Mouse (Mus musculus) ES-E14 (cell line): ENCODE data around the gene Atg2a. TPM values are rescaled to one million over a fixed set of nuclear protein-coding genes. Genes with fewer than 3 reads are reported as not detected.

ENCODE experiments used
- DNase-seq: peaks from one replicate; pipeline ENCODE4 v3.0.0-alpha.2; 2013; ENCODE audit warnings: low read depth, low spot score
- H3K27ac ChIP-seq: 2 replicates; pipeline ENCODE4 v1.5.1; 2012; ENCODE audit warnings: low read depth, mild to moderate bottlenecking, low read length, moderate library complexity, mixed read lengths; ENCODE audit not compliant: poor library complexity, insufficient read depth, severe bottlenecking
- H3K36me3 ChIP-seq: 2 replicates; pipeline ENCODE4 v1.6.1; 2012; ENCODE audit warnings: mild to moderate bottlenecking, low read length, moderate library complexity, mixed read lengths; ENCODE audit not compliant: control insufficient read depth, poor library complexity, insufficient read depth, severe bottlenecking
- H3K4me1 ChIP-seq, 2 experiments: fragments of 150-350 bp in 1 of 2; sonication (generic) in 1 of 2; 2 replicates each; pipeline ENCODE4 v1.6.1; 2012; ENCODE audit warnings: low read length in 2 of 2, mild to moderate bottlenecking in 1 of 2, mixed read lengths in 1 of 2; ENCODE audit not compliant: control insufficient read depth in 2 of 2, insufficient read depth in 2 of 2, poor library complexity in 1 of 2
- H3K4me3 ChIP-seq, 2 experiments: fragments of 150-350 bp in 1 of 2; sonication (generic) in 1 of 2; 2 replicates each; pipeline ENCODE4 v1.5.1; 2012; ENCODE audit warnings: low read length in 2 of 2, low read depth in 1 of 2, mild to moderate bottlenecking in 1 of 2, mixed read lengths in 1 of 2; ENCODE audit not compliant: insufficient read depth in 1 of 2, poor library complexity in 1 of 2, severe bottlenecking in 1 of 2
- H3K9ac ChIP-seq: 2 replicates; pipeline ENCODE4 v1.6.1; 2012; ENCODE audit warnings: low read depth, mild to moderate bottlenecking, low read length, mixed read lengths; ENCODE audit not compliant: poor library complexity, insufficient read depth, severe bottlenecking
- H3K9me3 ChIP-seq: fragments of 150-350 bp; sonication (generic); 2 replicates; pipeline ENCODE4 v1.6.1; 2012; ENCODE audit warnings: low read depth, mild to moderate bottlenecking, low read length; ENCODE audit not compliant: control insufficient read depth, insufficient read depth
- CHD2 ChIP-seq: IDR thresholded peaks from 2 replicates; pipeline ENCODE4 v1.6.1; 2014; ENCODE audit warnings: mild to moderate bottlenecking, low read depth, low read length, inconsistent platforms
- HCFC1 ChIP-seq: IDR thresholded peaks from 2 replicates; pipeline ENCODE4 v1.6.1; 2012; ENCODE audit warnings: low read length, inconsistent platforms, borderline replicate concordance; ENCODE audit not compliant: insufficient read depth
- MAFK ChIP-seq: IDR thresholded peaks from 2 replicates; pipeline ENCODE4 v1.6.1; 2014; ENCODE audit warnings: mild to moderate bottlenecking, low read depth, low read length, inconsistent platforms; ENCODE audit not compliant: insufficient read depth
- ZC3H11A ChIP-seq: IDR thresholded peaks from 2 replicates; pipeline ENCODE4 v1.6.1; 2012; ENCODE audit warnings: low read depth, mild to moderate bottlenecking, inconsistent platforms, low read length, borderline replicate concordance
- ZNF384 ChIP-seq: IDR thresholded peaks from 2 replicates; pipeline ENCODE4 v1.6.1; 2012; ENCODE audit warnings: low read depth, low read length, inconsistent platforms
- in situ Hi-C, 2 experiments: fragments of 600-800 bp; cut with MboI; formaldehyde crosslinking; loops; one replicate each; pipeline ENCODE4 v1.15.1; 2025; ENCODE audit warnings: low sequenced_read_pairs in 2 of 2, inconsistent platforms in 1 of 2; ENCODE audit not compliant: unreplicated experiment in 2 of 2
- total RNA-seq: library from RNA; depleted of rRNA; stranded (reverse); fragments of 300-350 nt; gene quantifications from 2 replicates; pipeline ENCODE4 v1.2.3, GENCODE M21; 2012

The Atg2a gene
- total RNA-seq, 1 experiment = 31.8 TPM

DNA sequence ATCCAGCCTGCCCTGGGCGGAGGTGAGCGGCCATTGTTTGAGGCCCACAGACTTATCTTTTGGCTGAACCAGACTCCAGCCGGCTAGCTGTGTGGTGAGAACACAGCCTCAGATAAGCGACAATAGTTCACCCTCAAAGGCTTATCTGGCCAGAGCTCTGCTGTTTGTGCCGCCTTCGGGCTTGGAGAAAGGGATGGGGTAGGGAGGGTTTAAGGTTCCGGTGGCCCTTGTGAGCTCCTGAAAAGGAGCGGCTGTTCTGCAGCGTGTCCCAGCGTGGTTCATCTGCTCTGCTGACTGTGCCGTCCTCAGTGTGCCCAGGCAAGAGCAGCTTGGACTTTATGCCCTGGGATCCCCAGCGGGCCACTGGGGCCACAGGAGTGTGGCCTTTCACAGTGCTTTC lies 43.0 kb downstream of the Atg2a start:
- no peak overlapping the region for H3K27ac ChIP-seq
- H3K9me3 ChIP-seq = no peaks in the 10 kb centered on the region
- H3K9ac ChIP-seq = peak overlapping the region; percentile 14; the same call in 1 of the 2 replicates
- no peak overlapping the region for H3K4me3 ChIP-seq
- no peak for DNase-seq
- no peak for TF ChIP-seq ZNF384
- TF ChIP-seq HCFC1 = no peak
- TF ChIP-seq MAFK = no peak
- no peak for TF ChIP-seq ZC3H11A
- no peak for TF ChIP-seq CHD2
- peaks cover 44% of the 10 kb centered on the region for H3K36me3 ChIP-seq
- peaks cover 0 to 7% of the 10 kb centered on the region in 2 experiments; a peak in 2 of 4 replicates for H3K4me1 ChIP-seq
- in situ Hi-C loops = no loop called here

DNA sequence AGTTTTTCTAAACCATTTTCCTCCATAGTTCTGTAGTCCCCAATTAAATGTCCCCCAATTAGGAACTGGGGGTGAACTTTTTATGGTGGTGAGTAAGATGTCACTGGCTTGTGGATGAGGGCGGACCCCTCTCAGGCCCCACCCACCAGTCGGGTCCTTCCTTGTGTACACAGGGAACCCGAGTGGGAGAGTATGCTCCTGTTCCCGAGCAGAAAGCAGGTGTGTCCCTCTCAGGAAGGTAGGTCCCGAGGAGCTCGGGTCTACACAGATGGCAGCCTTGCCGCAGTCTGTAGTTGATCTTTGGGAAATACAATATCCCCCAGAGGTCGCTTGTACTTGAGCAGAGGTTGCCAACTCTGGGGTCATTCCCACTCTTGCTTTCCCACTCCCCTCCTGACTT lies 43.8 kb downstream of the Atg2a start:
- H3K9ac ChIP-seq = no peak overlapping the region
- TF ChIP-seq CHD2 (no peak), ZNF384 (no peak), MAFK (no peak), ZC3H11A (no peak), HCFC1 (no peak)
- DNase-seq = no peak
- in situ Hi-C loops = no loop called here
- H3K4me3 ChIP-seq = no peak overlapping the region
- no peak overlapping the region for H3K27ac ChIP-seq
- peaks cover 44% of the 10 kb centered on the region for H3K36me3 ChIP-seq
- H3K9me3 ChIP-seq = no peaks in the 10 kb centered on the region
- peaks cover 0 to 13% of the 10 kb centered on the region in 2 experiments; a peak in 2 of 4 replicates for H3K4me1 ChIP-seq

DNA sequence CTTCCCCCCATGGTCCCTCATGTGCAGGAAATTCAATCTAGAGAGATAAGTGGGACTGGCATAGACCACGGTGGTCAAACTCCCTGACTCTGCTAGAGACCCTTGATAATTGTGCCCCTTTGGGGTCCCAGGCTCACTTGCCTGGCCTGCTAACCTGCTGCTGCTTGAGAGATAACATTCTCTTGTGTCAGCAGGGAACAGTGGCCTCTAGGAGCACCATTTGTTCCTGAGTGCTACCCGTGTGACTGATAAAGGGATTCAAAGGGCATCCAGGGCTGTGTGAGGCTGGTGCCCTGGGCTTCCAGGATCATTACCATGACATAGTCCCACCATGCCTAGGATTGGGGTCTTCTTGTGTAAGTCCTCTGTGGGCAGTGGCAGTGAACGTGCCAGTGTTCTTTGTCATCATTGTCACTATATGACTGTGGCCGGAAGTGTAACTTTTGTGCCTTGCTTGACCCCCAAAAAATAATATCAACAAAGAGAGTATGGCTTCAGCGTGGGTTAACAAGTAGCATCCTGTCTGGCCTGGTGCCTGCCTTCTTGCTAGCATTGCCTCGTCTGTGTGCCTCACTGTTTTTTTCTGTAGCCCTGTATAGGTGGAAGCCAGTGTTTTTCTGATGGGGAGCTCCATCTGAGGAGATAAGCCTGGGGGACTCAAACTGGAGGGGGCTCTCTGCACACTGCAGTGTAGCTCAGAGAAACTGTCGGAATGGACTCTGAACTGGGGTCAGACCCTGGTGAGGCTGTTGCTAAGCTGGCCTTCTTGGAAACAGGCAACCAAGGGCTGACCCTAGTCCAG lies 44.4 kb downstream of the Atg2a start:
- Histone ChIP-seq H3K9me3 (no peaks in the 10 kb centered on the region), H3K27ac (no peak overlapping the region), H3K4me3 (no peak overlapping the region), H3K4me1 (peaks cover 0 to 15% of the 10 kb centered on the region in 2 experiments; a peak in 2 of 4 replicates), H3K9ac (no peak overlapping the region), H3K36me3 (peaks cover 40% of the 10 kb centered on the region)
- in situ Hi-C loops = no loop called here
- no peak for DNase-seq
- TF ChIP-seq ZNF384 = no peak

DNA sequence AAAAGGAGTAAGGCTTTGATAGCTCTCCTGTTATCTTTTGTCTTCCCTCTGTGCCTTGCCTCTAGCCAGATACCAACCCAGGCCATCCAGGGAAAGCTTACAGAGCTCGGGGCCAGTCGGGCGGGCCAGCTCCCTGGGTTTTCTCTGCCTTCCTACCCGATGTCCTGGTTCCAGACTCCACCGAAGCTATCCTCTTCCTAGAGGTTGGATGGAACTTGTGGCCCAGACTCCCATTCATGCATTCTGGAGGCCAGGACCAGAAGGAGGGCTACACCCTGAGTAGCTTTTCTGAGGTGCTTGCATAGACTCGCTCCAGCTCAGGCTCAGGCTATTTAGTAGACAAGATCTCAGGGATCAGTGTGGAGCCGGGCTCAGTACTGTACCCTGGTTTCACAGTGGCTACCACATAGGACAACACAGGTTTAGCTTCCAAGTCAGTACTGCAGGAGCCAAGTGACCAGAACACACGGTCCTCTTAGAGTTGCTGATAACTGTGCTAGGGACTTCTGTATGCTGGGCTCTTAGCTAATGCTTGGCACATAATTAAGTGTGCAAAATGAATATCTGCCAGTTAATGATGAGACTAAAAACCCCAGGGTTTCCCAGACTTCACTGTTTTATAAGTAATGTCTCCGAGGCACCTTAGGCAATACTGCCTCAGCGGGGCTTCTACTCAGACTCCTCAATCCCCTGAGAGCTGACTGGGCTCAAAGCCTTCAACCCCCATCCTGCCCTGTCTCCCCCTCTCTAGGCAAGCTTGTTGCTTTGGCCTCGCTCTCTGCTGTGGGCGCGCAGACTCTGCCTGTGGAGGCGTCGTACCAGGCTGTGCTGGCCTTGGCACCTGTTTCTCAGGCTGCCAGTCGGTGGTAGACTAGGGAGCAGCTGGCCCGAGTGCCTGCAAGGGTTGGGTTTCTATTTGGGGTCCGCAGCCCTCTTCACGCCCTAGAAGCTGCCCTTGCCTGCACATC lies 45.2 kb downstream of the Atg2a start:
- no peak overlapping the region for H3K9ac ChIP-seq
- TF ChIP-seq ZNF384 (no peak), ZC3H11A (no peak), CHD2 (no peak), MAFK (no peak), HCFC1 (no peak)
- no peaks in the 10 kb centered on the region for H3K9me3 ChIP-seq
- H3K4me1 ChIP-seq = peaks cover 0 to 17% of the 10 kb centered on the region in 2 experiments; a peak in 2 of 4 replicates
- no peak overlapping the region for H3K4me3 ChIP-seq
- no peak overlapping the region for H3K27ac ChIP-seq
- peaks cover 32% of the 10 kb centered on the region for H3K36me3 ChIP-seq
- in situ Hi-C loops = no loop called here
- DNase-seq = no peak
